Mouse (Mus musculus) activated CD4-positive, CD25-positive, alpha-beta regulatory T cell, adult 4 months (primary cell): ENCODE results near the gene Cdr2l. TPM values are rescaled to one million over a fixed set of nuclear protein-coding genes. Genes with fewer than 3 reads are reported as not detected.

ENCODE experiments used
- ATAC-seq: one replicate; pipeline ENCODE4 v1.8.0; 2017
- polyA plus RNA-seq, 2 experiments: library from polyadenylated mRNA; unstranded; fragments of 100-300 nt; shearing (Covaris generic); gene quantifications; one replicate each; pipeline ENCODE4 v1.2.1; 2017

Cdr2l gene
- polyA plus RNA-seq, 2 experiments from 2014 or later = 0.12 TPM; not detected in 1

DNA sequence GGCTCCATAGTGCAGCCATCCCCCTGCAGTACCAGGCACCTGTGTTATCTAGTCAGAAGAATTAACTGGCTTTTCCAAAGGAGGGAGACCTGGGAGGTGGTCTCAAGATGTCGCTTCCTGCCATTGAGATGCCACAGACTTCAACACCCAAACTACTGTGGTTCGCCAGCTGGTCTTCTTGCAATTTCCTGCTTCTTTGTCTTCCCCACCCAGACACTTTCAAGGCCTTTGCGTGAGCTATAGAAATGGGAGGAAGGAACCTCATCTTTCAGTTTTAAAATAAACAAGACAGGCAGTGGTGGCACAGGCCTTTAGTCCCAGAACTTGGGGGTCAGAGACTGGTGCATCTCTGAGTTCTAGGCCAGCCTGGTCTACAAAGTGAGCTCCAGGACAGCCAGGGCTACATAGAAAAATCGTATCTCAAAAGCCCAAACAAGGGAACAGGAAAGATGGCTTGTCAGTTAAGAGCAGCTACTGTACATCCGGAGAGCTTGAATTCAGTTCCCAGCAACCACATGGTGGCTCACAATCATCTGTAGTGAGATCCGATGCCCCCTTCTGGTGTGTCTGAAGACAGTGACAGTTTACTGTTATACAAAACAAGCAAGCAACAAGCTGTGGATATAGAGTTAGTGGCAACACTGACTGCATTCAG is 26.7 kb downstream of the Cdr2l start:
- ATAC-seq = peak; percentile 7

GRCm38 (mm10) chr11:115409556-115409955 is 27.8 kb downstream of the Cdr2l start:
- ATAC-seq = no peak

DNA sequence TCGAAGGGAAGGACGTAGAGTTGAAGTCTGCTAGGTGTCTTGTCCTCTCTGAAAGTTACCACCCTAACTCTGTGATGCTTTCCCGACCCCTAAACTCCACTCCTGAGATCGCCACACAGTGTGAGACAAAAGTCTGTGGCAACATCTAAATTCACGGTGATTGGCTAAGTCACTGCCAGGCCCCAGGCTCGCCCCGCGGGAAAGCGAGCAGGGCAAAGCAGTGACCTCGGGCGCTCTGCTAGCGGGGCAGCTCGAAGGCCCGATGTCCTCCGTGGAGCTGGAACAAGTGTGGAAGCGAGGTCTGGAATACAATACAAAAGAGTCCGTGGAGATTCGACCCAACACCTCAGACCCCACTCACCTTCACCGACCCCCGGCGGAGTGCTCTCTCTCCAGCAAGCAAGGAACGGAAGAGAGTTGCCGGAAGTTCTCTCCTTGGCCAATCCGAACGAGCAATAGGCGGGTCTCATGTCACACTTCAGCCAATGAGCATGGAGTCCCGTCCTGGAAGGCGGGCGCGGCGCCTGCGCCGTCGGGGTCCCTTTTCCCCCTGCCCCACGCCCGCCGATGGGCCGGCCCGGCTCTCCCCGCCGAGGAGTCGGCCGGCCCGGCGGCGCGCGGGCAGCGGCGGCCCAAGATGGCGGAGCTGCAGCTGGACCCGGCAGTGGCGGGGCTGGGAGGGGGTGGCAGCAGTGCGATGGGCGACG is 38.0 kb downstream of the Cdr2l start, which contains the start of the genes Atp5h and Kctd2:
TSS of gene Atp5h (minus strand) at position 432 of the 707 bp plus-strand sequence.
TSS of gene Kctd2 (plus strand) at position 598 of the 707 bp plus-strand sequence.
- peak; percentile 94 for ATAC-seq

DNA sequence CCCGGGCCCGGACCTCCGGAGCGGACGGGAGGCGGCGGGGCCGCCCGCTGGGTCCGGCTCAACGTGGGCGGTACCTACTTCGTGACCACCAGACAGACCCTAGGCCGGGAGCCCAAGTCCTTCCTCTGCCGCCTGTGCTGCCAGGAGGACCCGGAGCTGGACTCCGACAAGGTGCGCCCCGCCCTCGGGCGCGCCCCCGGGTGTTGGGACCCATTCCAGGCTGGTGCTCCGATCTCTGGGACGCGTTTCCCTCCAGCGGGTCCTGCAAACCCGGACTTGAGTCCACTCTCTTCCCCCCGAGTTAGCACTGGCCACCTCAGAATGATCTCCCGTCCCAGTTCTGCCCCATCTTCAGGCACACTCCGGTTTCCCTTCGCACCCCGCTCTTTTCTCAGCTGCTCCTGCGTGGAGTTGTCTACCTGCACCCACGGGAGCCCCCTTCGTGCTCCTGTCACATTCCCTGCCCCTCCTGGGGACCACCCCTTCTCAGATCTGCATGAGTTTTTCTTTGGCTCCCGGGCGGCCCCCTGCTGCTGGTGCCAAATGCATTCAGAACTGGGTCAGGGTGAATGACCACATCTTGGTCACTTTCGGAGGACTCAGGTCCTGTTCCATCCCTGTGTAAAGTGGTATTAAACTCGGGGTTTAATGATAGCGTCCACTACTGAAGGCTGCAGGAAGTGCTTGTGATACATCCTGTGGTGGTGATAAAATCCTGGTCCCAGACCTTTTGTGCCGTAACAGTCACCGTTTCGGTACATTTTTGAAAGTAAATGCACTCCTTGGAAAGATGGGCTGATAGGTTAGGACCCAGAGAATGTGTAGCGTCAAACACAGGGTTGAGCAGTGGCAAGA is 38.8 kb downstream of the Cdr2l start:
- ATAC-seq = no peak

GRCm38 (mm10) chr11:115421328-115421727 is 39.6 kb downstream of the Cdr2l start:
- ATAC-seq = no peak

- ATAC-seq = no peak
Measured at GRCm38 (mm10) chr11:115421972-115422371, 40.3 kb downstream of the Cdr2l start.

GRCm38 (mm10) chr11:115423091-115423490 is 41.4 kb downstream of the Cdr2l start:
- ATAC-seq = no peak

DNA sequence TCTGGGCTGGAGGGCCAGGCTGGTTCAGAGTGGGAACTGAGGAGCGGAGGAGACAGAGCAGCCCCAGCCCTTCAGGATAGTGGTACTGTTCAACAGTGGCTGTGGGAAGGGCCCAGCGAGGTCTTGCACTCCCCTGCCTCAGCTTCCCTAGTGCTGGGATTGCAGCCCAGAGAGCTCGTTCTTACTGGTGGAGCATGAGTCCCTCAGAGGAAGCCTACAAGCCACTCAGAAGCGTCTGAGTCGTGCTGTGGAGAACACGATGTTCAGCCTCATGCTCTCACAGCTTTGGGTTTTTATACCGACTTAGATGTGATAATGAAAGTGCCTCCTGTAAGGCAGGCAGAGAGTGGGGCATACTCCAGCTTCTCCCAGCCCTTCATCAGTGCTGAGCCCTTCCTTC is 43.0 kb downstream of the Cdr2l start:
- no peak for ATAC-seq

DNA sequence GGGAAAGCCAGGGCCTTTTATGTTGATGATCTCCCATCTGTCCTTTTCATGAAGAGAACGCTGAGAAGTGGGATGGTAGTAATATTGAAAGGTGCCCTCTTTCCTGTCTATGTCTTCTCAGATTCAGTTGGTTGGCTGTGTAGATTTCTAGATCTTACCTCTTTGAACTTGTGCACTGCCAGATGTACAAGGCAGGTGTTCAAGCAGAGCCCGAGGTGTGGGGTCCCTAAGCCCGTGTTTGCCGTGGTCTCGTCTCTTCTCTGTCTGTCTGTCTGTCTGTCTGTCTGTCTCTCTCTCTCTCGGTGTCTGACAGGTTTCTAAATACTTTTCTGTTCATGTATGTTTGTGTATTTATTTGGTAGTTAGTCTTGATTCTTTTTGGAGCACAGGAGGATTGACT is 44.0 kb downstream of the Cdr2l start:
- ATAC-seq = no peak

GRCm38 (mm10) chr11:115427482-115428331 is 46.0 kb downstream of the Cdr2l start:
- peak; percentile 61 for ATAC-seq

DNA sequence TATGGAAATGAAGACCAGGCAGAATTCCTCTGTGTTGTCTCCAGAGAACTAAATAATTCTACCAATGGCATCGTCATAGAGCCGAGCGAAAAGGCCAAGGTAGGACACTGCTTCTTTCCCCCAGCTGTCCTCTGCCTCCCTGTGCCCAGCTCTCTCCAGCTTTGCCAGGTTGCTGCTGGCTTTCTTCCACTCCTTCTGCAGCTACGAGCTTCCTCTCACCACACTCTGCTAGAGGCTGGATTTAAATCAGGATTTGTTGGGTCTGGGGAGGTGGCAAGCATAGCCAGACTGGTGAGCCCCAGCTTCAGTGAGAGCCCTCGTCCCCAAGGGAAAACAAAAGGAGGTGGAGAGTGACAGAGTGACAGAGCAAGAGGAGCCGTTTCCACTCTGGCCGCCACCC is 47.6 kb downstream of the Cdr2l start:
- no peak for ATAC-seq

GRCm38 (mm10) chr11:115430561-115430960 is 48.8 kb downstream of the Cdr2l start:
- no peak for ATAC-seq

DNA sequence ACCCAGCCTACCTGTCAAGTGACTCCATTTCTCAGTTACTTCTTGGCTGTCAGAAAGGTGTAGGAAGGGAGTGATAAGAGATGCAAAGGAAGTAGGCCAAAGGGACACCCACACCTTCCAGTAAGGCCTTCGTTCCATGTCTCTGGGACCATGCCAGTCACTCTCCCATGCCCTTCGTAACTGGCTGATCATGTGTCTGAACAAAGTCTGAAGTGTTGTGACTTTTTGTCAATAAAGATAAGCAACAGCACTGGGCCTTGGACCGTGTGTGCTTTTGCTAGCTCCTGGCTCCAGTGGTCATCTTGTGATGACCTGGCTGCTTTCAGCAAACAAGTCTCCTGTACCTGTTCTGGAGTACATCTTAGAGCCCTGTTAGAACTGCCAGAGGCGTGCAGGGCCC is 51.1 kb downstream of the Cdr2l start:
- no peak for ATAC-seq

DNA sequence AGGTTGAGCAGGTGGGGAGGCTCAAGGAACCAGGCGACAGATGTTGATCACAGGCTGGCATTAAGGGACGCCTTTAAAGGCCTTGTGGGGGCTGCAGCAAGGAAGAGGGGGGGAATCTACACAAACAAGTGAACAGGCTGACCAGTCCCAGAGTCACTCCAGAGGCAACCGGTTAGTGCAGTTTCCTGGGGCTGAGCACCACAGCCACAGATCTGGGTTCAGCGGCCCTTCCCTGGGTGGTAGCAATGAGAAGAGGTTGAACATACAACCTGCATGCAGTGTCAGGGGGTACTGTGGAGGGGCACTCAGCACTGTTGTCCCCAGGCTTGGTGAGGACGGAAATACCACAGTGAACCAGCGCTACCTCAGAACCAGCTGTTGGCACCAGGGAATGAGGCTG is 51.6 kb downstream of the Cdr2l start:
- no peak for ATAC-seq

DNA sequence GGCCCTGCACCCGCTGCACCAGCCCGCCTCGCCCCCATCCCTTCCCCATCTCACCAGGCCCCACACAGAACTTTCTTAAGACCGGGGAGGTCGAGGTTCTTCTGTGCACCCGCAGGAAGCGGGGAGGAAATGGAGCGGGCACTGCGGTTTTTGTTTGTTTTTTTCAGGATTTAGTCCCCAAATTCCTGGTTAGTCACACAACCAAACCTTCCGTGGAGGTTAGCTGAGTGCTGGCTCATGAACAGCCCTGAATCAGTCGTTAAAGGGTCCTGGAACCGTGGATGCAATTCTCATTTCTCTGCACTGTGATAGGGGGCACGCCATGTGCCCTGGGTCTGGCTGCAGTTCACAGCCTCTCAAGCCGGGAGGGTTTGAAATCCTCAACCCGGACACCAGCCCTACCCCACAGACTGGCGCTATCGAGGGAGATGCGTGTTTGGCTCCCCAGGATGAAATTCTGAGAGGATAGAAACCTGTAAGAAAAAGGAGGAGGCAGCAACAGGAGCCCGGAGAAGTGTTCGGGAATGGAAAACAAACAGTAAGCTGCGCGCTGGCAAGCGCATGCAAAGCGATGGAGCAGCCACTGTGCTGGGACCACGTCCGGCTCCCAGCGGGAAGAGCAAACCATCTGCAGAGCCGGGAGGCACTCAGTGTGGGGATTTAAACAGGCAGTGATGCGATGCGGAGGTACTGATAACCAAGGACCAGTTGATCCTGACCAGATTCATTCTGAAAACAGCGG is 54.1 kb downstream of the Cdr2l start:
- no peak for ATAC-seq

- ATAC-seq = no peak
Measured at GRCm38 (mm10) chr11:115437571-115438122, 55.9 kb downstream of the Cdr2l start.

DNA sequence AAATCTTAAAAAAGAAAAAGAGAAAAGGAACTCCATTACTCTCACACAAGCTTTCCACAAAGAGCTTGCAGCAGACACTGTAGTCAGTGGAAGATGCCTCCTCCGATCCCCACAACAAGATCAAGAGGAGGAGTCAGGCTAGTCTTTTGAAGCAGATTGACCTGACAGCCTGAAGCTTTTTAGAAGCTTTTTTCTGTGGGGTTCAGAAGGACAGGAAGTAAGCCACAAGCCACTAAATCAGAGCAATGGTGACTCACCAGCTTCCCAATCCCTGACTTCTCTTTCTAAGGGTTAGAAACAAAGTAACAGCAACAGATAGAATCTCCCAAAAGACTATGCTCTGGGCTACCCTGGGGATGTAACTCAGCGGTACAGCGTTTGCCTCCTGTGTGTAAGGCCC is 57.6 kb downstream of the Cdr2l start:
- ATAC-seq = no peak

DNA sequence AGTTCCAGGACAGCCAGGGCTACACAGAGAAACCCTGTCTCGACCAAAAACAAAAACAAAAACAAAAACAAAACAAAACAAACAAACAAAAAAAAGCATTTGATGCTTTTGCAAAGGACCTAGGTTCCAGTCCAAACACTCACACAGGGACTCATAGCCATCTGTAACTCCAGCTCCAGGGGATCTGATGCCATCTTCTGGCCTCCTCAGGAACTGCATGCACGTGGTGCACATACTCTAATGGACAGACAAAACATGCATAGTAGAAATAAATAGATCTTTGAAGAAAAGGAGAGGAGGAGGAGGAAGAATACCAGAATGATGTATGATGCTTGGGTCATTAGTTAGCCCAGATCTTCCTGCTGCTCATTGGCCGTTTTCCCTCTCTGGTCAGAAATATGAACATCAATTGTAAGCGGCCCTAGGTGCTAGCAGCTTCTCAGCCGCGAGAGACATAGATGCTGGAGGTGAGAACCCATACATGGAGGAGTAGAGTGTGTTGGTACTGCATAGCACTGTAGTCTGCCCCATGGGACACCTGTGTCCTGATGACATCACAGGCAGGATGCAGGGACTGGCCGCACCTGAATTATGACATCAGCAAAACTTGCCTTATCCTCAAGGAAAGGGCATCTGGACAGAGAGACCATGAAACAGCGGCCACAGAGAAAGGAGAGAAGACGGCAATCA is 58.3 kb downstream of the Cdr2l start, which contains the start of gene Trim80:
TSS of gene Trim80 (plus strand) at position 640 of the 690 bp plus-strand sequence.
- no peak for ATAC-seq

DNA sequence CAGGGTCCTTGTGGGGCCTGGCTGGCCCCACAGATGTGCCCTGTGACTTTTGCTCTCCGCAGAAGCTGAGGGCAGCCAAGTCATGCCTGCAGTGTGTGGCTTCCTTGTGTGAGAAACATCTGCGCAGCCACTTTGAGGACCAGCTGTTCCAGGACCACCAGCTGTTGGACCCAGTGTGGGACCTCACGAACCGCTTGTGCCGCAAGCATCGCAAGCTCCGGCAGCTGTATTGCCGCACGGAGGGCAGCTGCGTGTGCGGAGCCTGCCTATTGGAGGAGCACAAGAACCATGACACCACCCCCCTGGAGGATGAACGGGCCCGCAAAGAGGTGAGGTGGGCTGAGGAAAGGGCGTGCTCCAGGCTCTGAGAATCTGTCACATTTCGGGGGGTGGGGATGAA is 59.7 kb downstream of the Cdr2l start:
- ATAC-seq = no peak
